Mouse (Mus musculus) kidney, postnatal 0 days (tissue): Measurements from ENCODE around the gene Ppp1ca. TPM values are rescaled to one million over a fixed set of nuclear protein-coding genes. Genes with fewer than 3 reads are reported as not detected.

Source experiments
- ATAC-seq: fragments of 200-750 bp; cut with Nextera tagmentation; replicated peaks from 2 replicates; pipeline ENCODE4 v1.8.0; 2017; ENCODE audit warnings: low read depth, moderate number of reproducible peaks, moderate TSS enrichment, moderate library complexity; ENCODE audit not compliant: low FRiP score
- DNase-seq: peaks from one replicate; pipeline ENCODE4 v3.0.0-alpha.2; 2016; ENCODE audit warnings: low spot score
- H3K27ac ChIP-seq: fragments of 300-500 bp; sonication (generic); 2 replicates; pipeline ENCODE4 v1.5.1; 2014; ENCODE audit warnings: mild to moderate bottlenecking
- H3K27me3 ChIP-seq: fragments of 300-500 bp; sonication (generic); 2 replicates; pipeline ENCODE4 v1.6.1; 2014; ENCODE audit warnings: low read length, mixed read lengths; ENCODE audit not compliant: insufficient read depth
- H3K36me3 ChIP-seq: fragments of 300-500 bp; sonication (generic); 2 replicates; pipeline ENCODE4 v1.6.1; 2014; ENCODE audit warnings: low read length, mixed read lengths; ENCODE audit not compliant: insufficient read depth
- H3K4me1 ChIP-seq: fragments of 300-500 bp; sonication (generic); replicated peaks from 2 replicates; pipeline ENCODE4 v1.6.1; 2014; ENCODE audit warnings: antibody characterized with exemption, low read length, mixed read lengths; ENCODE audit not compliant: insufficient read depth
- H3K4me2 ChIP-seq: fragments of 300-500 bp; sonication (generic); 2 replicates; pipeline ENCODE4 v1.6.1; 2014; ENCODE audit warnings: mild to moderate bottlenecking, low read length, moderate library complexity, mixed read lengths
- H3K4me3 ChIP-seq: fragments of 300-500 bp; sonication (generic); replicated peaks from 2 replicates; pipeline ENCODE4 v1.5.1; 2014; ENCODE audit warnings: low read depth, low read length
- H3K9ac ChIP-seq: fragments of 300-500 bp; sonication (generic); 2 replicates; pipeline ENCODE4 v1.6.1; 2014; ENCODE audit warnings: low read depth, low read length
- H3K9me3 ChIP-seq: fragments of 300-500 bp; sonication (generic); replicated peaks from 2 replicates; pipeline ENCODE4 v1.6.1; 2016; ENCODE audit warnings: low read length, inconsistent platforms, mixed read lengths
- CTCF ChIP-seq: IDR thresholded peaks from 2 replicates; pipeline ENCODE4 v1.5.1; 2016; ENCODE audit warnings: antibody characterized with exemption, low read depth, mild to moderate bottlenecking, moderate library complexity
- WGBS: fragments of 180-500 bp; shearing (Covaris S2); extraction: QIAGEN DNeasy Blood & Tissue Kit; methylation state at CpG from one replicate; pipeline ENCODE4 v1.1.7; 2014; 5-methylcytosine and 5-hydroxymethylcytosine counted together
- polyA plus RNA-seq: library from polyadenylated mRNA; unstranded; fragments of >200 nt; fragmentation: Nextera tagmentation; extraction: Ambion mirVana; gene quantifications from 2 replicates; pipeline ENCODE4 v1.2.1, GENCODE M21; 2015

Ppp1ca gene
- polyA plus RNA-seq, 1 experiment from 2014 or later: 804 TPM

DNA sequence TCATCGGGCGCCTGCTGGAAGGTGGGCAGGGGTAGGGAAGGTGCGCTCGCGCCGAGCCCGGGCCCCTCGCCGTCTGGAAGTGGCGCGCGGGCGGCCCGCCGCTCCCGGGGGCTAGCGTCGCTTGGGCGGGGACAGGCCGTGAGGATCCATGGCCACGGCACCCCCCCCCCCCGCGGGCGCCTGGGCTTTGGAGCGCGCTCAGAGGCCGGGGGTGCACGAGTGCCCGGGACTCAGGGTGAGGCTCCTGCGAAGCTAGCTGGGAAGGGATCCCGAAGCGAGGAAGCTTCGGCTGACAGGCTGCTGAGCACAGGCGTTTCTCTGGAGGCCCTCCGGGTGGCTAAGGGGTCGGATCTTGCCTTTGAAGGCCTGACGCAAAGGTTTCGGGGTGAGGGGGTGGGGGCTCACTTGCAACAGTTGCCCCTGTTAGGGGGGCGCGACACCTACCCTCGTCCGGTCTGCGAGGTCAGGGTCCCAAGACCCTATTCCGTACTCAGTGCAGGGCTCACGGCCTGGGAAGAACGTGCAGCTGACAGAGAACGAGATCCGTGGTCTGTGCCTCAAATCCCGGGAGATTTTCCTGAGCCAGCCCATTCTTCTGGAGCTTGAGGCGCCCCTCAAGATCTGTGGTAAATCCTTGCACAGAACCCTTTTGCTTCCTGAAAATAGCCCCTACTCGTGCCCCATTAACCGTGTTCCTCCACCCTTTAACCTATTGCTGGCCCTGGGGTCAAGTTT is 553 bp downstream of the Ppp1ca start:
- no peak for TF ChIP-seq CTCF
- DNase-seq (no peak), ATAC-seq (peak; percentile 3; the same call in 1 of the 2 replicates)
- Histone ChIP-seq H3K9ac (peak overlapping the region; percentile 99), H3K27ac (peak overlapping the region; percentile 98), H3K36me3 (peaks cover 26% of the 10 kb centered on the region), H3K4me1 (peaks cover 22% of the 10 kb centered on the region), H3K27me3 (no peaks in the 10 kb centered on the region), H3K9me3 (no peaks in the 10 kb centered on the region), H3K4me3 (peak overlapping the region; percentile 94), H3K4me2 (peak overlapping the region; percentile 83)
- WGBS: under 1% methylated on average over 49 of the region's 52 CpGs

- H3K27ac ChIP-seq: peak overlapping the region; percentile 98; the same call in 1 of the 2 replicates
These were observed 1.3 kb downstream of the Ppp1ca start for GRCm38 (mm10) chr19:4193129-4193528.

DNA sequence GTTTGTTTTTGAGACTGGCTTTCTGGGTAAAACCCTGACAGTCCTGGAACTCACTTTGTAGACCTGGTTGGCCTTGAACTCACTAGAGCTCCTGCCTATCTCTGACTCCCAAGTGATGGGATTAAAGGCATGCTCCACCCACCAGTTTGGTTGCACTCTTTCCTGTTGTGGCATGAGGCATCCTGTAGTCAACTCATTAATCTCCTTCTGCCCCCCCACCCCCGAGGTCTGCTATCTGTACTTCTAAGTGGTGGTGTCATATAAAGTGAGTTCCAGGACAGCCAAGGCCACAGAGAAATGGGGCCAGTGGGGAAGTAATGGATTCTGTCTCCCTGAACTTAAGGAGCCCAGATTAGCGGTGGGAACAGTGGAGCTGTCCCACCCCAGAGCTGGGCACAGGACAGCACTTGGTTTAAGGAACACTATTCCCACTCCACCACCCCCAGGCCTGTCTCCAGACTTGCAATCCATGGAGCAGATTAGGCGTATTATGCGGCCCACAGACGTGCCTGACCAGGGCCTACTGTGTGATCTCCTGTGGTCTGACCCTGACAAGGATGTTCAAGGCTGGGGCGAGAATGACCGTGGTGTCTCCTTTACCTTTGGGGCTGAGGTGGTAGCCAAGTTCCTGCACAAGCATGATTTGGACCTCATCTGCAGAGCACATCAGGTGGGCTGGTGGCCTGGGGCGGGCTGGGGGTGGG is 2.3 kb downstream of the Ppp1ca start:
- H3K27ac ChIP-seq: no peak overlapping the region
- DNase-seq (no peak), ATAC-seq (no peak)
- H3K9ac ChIP-seq: no peak overlapping the region
- H3K4me1 ChIP-seq: peaks cover 22% of the 10 kb centered on the region
- H3K9me3 ChIP-seq: no peaks in the 10 kb centered on the region
- H3K27me3 ChIP-seq: no peaks in the 10 kb centered on the region
- no peak overlapping the region for H3K4me2 ChIP-seq
- WGBS: 83% methylated on average over 8 of the region's 8 CpGs
- no peak overlapping the region for H3K4me3 ChIP-seq
- TF ChIP-seq CTCF: no peak
- peaks cover 29% of the 10 kb centered on the region for H3K36me3 ChIP-seq

More at GRCm38 (mm10) chr19:4193129-4193528, 1.3 kb downstream of the Ppp1ca start:
- peak overlapping the region; percentile 83 for H3K4me2 ChIP-seq
- ATAC-seq (no peak), DNase-seq (no peak)
- H3K4me3 ChIP-seq: peak overlapping the region; percentile 94
- no peak for TF ChIP-seq CTCF
- H3K36me3 ChIP-seq: peaks cover 26% of the 10 kb centered on the region
- peaks cover 22% of the 10 kb centered on the region for H3K4me1 ChIP-seq
- WGBS: 45% methylated on average over 6 of the region's 6 CpGs
- H3K27me3 ChIP-seq: no peaks in the 10 kb centered on the region
- H3K9me3 ChIP-seq: no peaks in the 10 kb centered on the region
- peak overlapping the region; percentile 99 for H3K9ac ChIP-seq

- no peaks in the 10 kb centered on the region for H3K27me3 ChIP-seq
- ATAC-seq (no peak), DNase-seq (no peak)
- H3K27ac ChIP-seq: no peak overlapping the region
- H3K36me3 ChIP-seq: peaks cover 32% of the 10 kb centered on the region
- 75% methylated on average over 12 of the region's 12 CpGs for WGBS
- H3K4me3 ChIP-seq: no peak overlapping the region
- H3K4me1 ChIP-seq: peaks cover 22% of the 10 kb centered on the region
- no peak for TF ChIP-seq CTCF
- H3K9ac ChIP-seq: no peak overlapping the region
- no peak overlapping the region for H3K4me2 ChIP-seq
- H3K9me3 ChIP-seq: no peaks in the 10 kb centered on the region
These were observed 3.1 kb downstream of the Ppp1ca start for GRCm38 (mm10) chr19:4194776-4195650.

DNA sequence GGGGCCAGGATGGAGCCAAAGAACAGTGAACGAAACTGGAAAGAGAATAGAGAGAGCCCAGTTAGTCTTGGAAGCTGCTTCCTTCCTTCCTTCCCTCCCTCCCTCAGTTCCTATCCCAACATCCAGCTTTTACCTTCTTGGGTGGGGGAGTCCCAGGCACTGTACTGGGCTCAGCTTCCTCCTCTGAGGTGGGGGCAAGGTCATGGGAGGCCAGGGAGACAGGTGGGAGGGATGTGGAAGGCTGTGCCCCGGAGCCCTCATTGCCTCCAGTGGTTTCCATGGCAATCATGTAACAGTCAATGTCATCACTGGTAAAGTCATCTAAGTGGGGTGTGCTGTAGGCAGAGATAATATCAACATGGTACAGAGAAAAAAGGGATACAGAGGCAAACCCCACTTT is 4.2 kb downstream of the Ppp1ca start:
- ATAC-seq (no peak), DNase-seq (no peak)
- no peaks in the 10 kb centered on the region for H3K27me3 ChIP-seq
- H3K36me3 ChIP-seq: peaks cover 32% of the 10 kb centered on the region
- peaks cover 23% of the 10 kb centered on the region for H3K4me1 ChIP-seq
- no peak overlapping the region for H3K4me3 ChIP-seq
- H3K9ac ChIP-seq: no peak overlapping the region
- WGBS: 33% methylated on average over 2 of the region's 2 CpGs
- no peak overlapping the region for H3K27ac ChIP-seq
- no peak overlapping the region for H3K4me2 ChIP-seq
- H3K9me3 ChIP-seq: no peaks in the 10 kb centered on the region
- TF ChIP-seq CTCF: no peak

DNA sequence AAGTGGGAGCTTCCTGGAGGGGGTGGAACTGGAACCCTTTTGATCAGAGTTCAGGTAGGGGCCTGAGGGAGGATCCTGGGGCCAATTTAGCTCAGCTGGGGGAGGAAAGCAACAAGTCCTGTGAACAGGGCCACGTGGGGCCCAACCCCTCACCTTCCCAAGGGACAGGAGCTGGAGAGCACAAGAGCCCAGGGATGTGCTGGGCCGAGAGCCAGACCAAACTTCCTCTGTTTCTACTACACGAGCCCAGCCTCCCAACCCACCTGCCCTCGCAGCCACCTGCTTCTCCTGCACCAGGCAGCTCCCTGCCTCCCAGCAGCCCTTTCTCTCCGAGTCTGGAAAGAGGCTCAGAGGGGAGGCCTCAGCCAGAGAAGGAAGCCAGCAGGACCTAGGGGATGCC is 4.7 kb downstream of the Ppp1ca start:
- 0% methylated on average over 5 of the region's 5 CpGs for WGBS
- Histone ChIP-seq H3K36me3 (peaks cover 32% of the 10 kb centered on the region), H3K27ac (no peak overlapping the region), H3K9ac (0 out of 2 replicates have a peak overlapping the region, but pooled peaks have one; percentile 24), H3K27me3 (no peaks in the 10 kb centered on the region), H3K4me1 (peaks cover 19% of the 10 kb centered on the region), H3K9me3 (no peaks in the 10 kb centered on the region), H3K4me3 (no peak overlapping the region), H3K4me2 (no peak overlapping the region)
- no peak for TF ChIP-seq CTCF
- DNase-seq (no peak), ATAC-seq (no peak)
